Mouse (Mus musculus): ENCODE data around the gene Higd1c. TPM values are rescaled to one million over a fixed set of nuclear protein-coding genes. Genes with fewer than 3 reads are reported as not detected.
A peak's percentile ranks its signal among the peaks of the same experiment; 100 is the strongest.
"Not testable (repeated sequence)": the region's sequence is repeated elsewhere in the genome, so short reads cannot be mapped to it uniquely, and the experiment has no call there.

Gene Higd1c
- polyA plus RNA-seq, 1 experiment from 2014 or later, result not detected

DNA sequence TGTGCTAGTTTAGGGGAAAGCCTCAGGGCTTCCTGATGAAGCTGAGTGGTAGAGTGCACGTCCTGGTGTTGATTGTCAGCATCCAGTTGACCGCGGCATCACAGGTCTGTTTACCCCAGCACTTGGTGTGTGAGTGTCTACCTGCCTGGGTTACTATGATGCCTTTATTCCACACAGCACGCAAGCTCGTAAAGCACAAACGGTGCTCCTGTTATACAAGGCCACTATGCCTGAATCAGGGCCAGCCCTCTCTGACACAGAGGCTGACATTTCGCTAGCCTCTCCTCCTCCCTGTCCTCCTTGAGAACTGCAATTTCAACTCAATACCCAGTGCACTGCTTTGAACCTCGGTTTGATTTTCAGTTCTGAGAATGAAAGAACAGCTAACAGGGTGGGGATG, 55.0 kb downstream of the Higd1c start:
- DNase-seq (no peak), ATAC-seq (no peak)
- Histone ChIP-seq H3K9me3 (ENCODE audit: low read length) (no peaks in the 10 kb centered on the region), H3K27me3 (ENCODE audit: insufficient read depth, low read length) (no peaks in the 10 kb centered on the region), H3K9ac (replicated peaks) (peak overlapping the region; percentile 57), H3K27ac (ENCODE audit: low read depth) (peak overlapping the region; percentile 79), H3K4me2 (ENCODE audit: low read depth, low read length) (peak overlapping the region; percentile 97), H3K36me3 (replicated peaks; ENCODE audit: insufficient read depth, low read length) (no peaks in the 10 kb centered on the region), H3K4me1 (ENCODE audit: insufficient read depth) (peaks cover 62% of the 10 kb centered on the region), H3K4me3 (ENCODE audit: low read depth, low read length) (peak overlapping the region; percentile 97)
- 58% methylated on average over 8 of the region's 8 CpGs for WGBS (ENCODE audit: insufficient replicate concordance)
- no peak for TF ChIP-seq CTCF (IDR thresholded peaks at IDR 0.05; ENCODE audit: low read depth)
- TF ChIP-seq EP300 (IDR thresholded peaks at IDR 0.05; ENCODE audit: low read depth), result no peak

DNA sequence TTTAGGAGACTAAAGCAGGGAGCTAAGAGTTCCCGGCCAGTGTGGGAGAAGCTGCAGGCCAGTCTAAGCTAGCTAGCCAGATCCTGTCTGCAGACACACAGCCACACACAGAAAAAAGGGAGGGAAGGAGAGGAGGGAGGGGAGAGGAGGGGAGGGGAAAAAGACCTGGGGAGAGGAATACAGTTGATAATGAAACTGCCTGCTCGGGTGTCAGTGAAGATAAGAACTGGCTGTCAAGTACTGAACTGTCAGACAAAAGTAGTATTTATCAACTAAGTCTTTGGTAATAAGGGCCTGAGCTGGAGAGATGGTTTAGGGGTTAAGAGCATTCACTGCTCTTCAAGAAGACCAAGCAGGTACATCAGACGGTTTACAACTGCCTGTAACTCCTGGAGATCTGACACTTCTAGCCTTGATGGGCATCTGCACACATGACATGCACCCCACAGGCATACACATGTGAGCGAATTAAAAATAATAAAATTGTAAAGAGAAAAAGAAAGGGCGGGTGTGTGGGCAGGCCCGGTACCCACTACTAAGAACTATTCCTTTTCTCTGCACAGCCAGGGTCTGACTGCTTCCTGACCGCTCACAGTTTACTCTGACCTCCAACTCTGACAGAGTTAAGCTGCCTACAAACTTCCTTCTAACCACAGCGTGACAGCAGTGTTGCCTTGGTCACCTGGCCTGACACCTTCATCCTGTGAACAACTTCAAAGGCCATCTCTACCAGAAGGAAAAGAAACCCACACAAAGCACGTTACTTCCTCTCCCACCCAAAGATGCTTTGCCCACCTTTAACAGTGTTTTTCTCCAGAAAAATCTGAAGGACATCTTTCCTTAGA, 55.8 kb downstream of the Higd1c start:
- H3K4me3 ChIP-seq (ENCODE audit: low read depth, low read length), result peak overlapping the region; percentile 97
- DNase-seq (peak; percentile 42), ATAC-seq (peak; percentile 45)
- WGBS (ENCODE audit: insufficient replicate concordance), result 42% methylated on average over 9 of the region's 9 CpGs
- peak overlapping the region; percentile 79 for H3K27ac ChIP-seq (ENCODE audit: low read depth)
- H3K9me3 ChIP-seq (ENCODE audit: low read length), result no peaks in the 10 kb centered on the region
- peak; percentile 98 for TF ChIP-seq EP300 (IDR thresholded peaks at IDR 0.05; ENCODE audit: low read depth)
- no peak for TF ChIP-seq CTCF (IDR thresholded peaks at IDR 0.05; ENCODE audit: low read depth)
- H3K27me3 ChIP-seq (ENCODE audit: insufficient read depth, low read length), result no peaks in the 10 kb centered on the region
- H3K4me1 ChIP-seq (ENCODE audit: insufficient read depth), result peaks cover 59% of the 10 kb centered on the region
- H3K36me3 ChIP-seq (replicated peaks; ENCODE audit: insufficient read depth, low read length), result no peaks in the 10 kb centered on the region
- H3K9ac ChIP-seq (replicated peaks), result peak overlapping the region; percentile 57
- H3K4me2 ChIP-seq (ENCODE audit: low read depth, low read length), result peak overlapping the region; percentile 97

DNA sequence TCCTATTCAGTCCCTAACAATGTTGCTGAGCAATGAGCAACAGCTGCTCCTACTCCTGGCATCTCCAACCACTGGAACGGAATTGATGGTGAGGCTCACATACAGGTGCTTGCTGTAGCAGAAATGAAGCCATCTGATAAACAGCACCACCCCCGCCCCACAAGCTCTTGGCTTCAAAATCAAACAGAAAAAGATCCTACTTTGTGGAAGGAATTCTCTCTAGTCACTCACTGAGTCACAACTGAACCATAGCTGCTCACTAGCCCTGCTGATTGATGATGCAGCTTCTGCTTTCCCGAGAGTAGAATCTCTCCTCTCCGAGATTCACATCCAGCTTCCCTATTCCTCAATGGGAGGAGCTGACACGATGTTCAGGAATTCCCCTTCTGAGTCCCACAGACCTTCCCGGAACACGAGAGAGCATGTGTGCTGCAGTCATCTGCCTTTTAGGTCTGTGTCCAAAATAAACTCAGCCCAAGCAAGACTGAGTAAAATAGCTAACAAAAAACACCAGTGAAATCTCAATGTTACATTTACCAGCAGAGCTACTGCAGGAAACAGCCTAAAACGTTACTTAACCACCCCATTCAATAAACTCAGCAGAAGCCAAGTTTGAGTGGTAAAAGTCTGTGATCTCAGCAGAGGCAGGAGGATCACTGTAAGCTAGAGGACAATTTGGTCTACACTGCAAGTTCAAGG, 56.9 kb downstream of the Higd1c start:
- no peak for DNase-seq
- no peaks in the 10 kb centered on the region for H3K9me3 ChIP-seq (ENCODE audit: low read length)
- H3K4me3 ChIP-seq (ENCODE audit: low read depth, low read length), result peak overlapping the region; percentile 97
- H3K4me2 ChIP-seq (ENCODE audit: low read depth, low read length), result peak overlapping the region; percentile 97
- peak overlapping the region; percentile 96 for H3K9ac ChIP-seq (replicated peaks)
- ATAC-seq, result no peak
- no peaks in the 10 kb centered on the region for H3K36me3 ChIP-seq (replicated peaks; ENCODE audit: insufficient read depth, low read length)
- WGBS (ENCODE audit: insufficient replicate concordance), result 27% methylated on average over 8 of the region's 8 CpGs
- H3K4me1 ChIP-seq (ENCODE audit: insufficient read depth), result peaks cover 48% of the 10 kb centered on the region
- TF ChIP-seq CTCF (IDR thresholded peaks at IDR 0.05; ENCODE audit: low read depth), result no peak
- TF ChIP-seq EP300 (IDR thresholded peaks at IDR 0.05; ENCODE audit: low read depth), result no peak
- no peaks in the 10 kb centered on the region for H3K27me3 ChIP-seq (ENCODE audit: insufficient read depth, low read length)
- peak overlapping the region; percentile 79 for H3K27ac ChIP-seq (ENCODE audit: low read depth)

DNA sequence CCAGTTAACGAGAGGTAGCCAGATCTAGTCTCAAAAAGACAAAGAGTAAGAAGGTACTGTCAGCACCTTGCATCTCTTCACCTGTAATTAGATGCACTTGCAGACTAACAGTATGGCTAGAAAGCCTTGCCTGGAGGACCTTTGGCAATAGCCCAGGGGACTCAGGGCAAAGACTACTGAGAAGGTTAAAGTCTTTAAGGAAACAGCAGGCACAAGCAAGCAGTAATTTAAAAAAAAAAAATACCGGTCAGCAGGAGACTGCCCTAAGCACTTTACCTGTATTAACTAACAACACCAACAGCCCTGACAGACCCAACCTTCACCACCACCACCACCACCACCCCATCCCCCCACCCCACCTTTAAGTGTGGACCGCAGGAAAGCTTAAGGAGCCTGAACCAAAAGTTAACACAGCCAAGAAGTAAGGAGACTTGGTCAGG, 57.4 kb downstream of the Higd1c start, which contains the start of gene Gm5475:
Gene Gm5475, plus strand, starts transcription at position 390 of the 440 bp plus-strand sequence.
- Histone ChIP-seq H3K27ac (ENCODE audit: low read depth) (peak within 1 kb of the TSS; percentile 79), H3K4me2 (ENCODE audit: low read depth, low read length) (peak within 1 kb of the TSS; percentile 97), H3K9ac (replicated peaks) (peak within 1 kb of the TSS; percentile 96), H3K4me1 (ENCODE audit: insufficient read depth) (peaks cover 44% of the 10 kb centered on the region), H3K4me3 (ENCODE audit: low read depth, low read length) (peak within 1 kb of the TSS; percentile 97)
- H3K9me3 ChIP-seq (ENCODE audit: low read length); H3K36me3 ChIP-seq (replicated peaks; ENCODE audit: insufficient read depth, low read length); ATAC-seq; H3K27me3 ChIP-seq (ENCODE audit: insufficient read depth, low read length); DNase-seq: not testable (repeated sequence)
- 20% methylated on average over 3 of the region's 3 CpGs for WGBS (ENCODE audit: insufficient replicate concordance)

DNA sequence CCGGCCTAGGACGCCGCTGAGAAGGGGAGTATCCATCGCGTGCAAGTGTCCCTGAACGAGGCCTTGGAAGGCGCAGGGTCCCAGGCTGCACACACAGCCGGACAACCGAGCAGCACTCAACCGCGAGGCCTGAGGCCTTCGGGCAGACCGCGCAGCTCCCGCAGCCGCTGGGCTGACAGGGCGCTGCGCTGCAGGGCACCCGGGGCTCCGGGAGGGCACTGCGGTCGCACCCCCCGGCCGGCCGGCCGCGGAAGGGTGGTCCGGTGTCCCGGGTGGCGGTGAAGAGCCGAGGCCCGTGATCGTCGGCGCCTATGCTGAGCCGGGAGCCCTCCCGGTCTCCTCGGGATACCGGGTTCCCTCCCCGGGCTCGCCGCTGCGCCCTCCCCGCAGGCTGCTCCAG, 58.1 kb downstream of the Higd1c start:
- TF ChIP-seq EP300 (IDR thresholded peaks at IDR 0.05; ENCODE audit: low read depth), result no peak
- TF ChIP-seq CTCF (IDR thresholded peaks at IDR 0.05; ENCODE audit: low read depth), result no peak
- WGBS (ENCODE audit: insufficient replicate concordance), result under 1% methylated on average over 40 of the region's 44 CpGs
- H3K4me1 ChIP-seq (ENCODE audit: insufficient read depth), result peaks cover 44% of the 10 kb centered on the region

More for the DNA sequence above, 58.1 kb downstream of the Higd1c start:
- H3K4me3 ChIP-seq (ENCODE audit: low read depth, low read length), result peak overlapping the region; percentile 97
- no peaks in the 10 kb centered on the region for H3K36me3 ChIP-seq (replicated peaks; ENCODE audit: insufficient read depth, low read length)
- peak overlapping the region; percentile 79 for H3K27ac ChIP-seq (ENCODE audit: low read depth)
- H3K27me3 ChIP-seq (ENCODE audit: insufficient read depth, low read length), result no peaks in the 10 kb centered on the region
- peak overlapping the region; percentile 96 for H3K9ac ChIP-seq (replicated peaks)
- DNase-seq (peak; percentile 62), ATAC-seq (peak; percentile 57)
- H3K9me3 ChIP-seq (ENCODE audit: low read length), result no peaks in the 10 kb centered on the region
- H3K4me2 ChIP-seq (ENCODE audit: low read depth, low read length), result peak overlapping the region; percentile 97

Data from liver, postnatal 0 days (tissue).